ENCODE assay signal across 8 mouse cellular contexts in the genomic region with DNA sequence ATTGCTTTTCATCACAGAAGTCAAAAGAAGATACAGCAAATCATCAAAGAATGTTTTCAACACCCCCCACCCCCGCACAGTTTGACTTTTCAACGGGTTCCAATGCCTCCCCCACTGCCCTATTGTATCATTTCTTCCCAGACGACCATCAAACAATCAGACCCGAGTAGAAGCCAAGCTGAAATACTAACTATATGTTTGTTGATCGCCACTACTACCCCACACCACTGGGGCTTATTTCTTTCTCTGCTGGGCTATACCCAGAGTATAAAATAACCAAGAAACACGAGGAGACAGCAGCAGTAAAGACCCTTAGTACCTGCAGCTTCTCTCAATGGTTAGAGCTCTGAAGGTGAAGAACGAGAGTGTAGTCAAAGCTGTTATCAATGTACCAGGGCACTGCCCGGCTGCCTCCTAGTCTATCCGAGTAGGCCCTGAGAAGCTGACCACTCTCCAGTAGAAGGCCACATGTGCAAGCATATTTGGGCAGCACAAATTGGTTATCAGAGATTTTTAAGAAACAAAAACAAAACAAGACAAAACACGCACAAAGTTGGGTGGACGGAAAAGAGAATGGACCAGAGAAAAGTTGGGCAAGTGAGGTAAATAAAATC.
DNase-seq lines count a peak whose midpoint lies in the region; ATAC-seq lines count a peak whose summit lies in the region.

No protein-coding gene starts in this region.

- no peaks in the 10 kb centered on the region for H3K36me3 ChIP-seq in kidney, embryonic 14.5 days (ENCODE audit: control insufficient read depth, insufficient read depth, low read length)
- H3K36me3 ChIP-seq in forebrain, embryonic 14.5 days (ENCODE audit: control insufficient read depth, insufficient read depth, low read length) = no peaks in the 10 kb centered on the region
- no peaks in the 10 kb centered on the region for H3K36me3 ChIP-seq in limb, embryonic 13.5 days
- H3K36me3 ChIP-seq in neural tube, embryonic 11.5 days (ENCODE audit: control insufficient read depth, insufficient read depth, low read length) = no peaks in the 10 kb centered on the region

- no peak for DNase-seq in kidney, postnatal 25 days
- no peak for DNase-seq in forebrain, embryonic 14.5 days (ENCODE audit: low spot score)
- DNase-seq in neural tube, embryonic 11.5 days (ENCODE audit: low spot score) = no peak
- no peak for DNase-seq in thymus, adult 18-20 months
- no peak for DNase-seq in adrenal gland, postnatal 14 days
- no peak for DNase-seq in adrenal gland, adult 2 months

- no peak overlapping the region for H3K4me3 ChIP-seq in kidney, embryonic 14.5 days (ENCODE audit: low read length)
- no peak overlapping the region for H3K4me3 ChIP-seq in forebrain, embryonic 14.5 days (ENCODE audit: low read depth, low read length)
- H3K4me3 ChIP-seq in limb, embryonic 13.5 days = no peak overlapping the region
- no peak overlapping the region for H3K4me3 ChIP-seq in neural tube, embryonic 11.5 days (ENCODE audit: low read depth, low read length)

- H3K4me1 ChIP-seq in kidney, embryonic 14.5 days (ENCODE audit: control insufficient read depth, insufficient read depth, low read length) = 0 out of 2 replicates have a peak, but pooled peaks cover 6% of the 10 kb centered on the region
- H3K4me1 ChIP-seq in forebrain, embryonic 14.5 days (ENCODE audit: control insufficient read depth, insufficient read depth, low read length) = peaks cover 10% of the 10 kb centered on the region; the same call in 1 of the 2 replicates
- peaks cover 15% of the 10 kb centered on the region; the same call in 1 of the 2 replicates for H3K4me1 ChIP-seq in limb, embryonic 13.5 days
- no peaks in the 10 kb centered on the region; the same call in 1 of the 2 replicates for H3K4me1 ChIP-seq in neural tube, embryonic 11.5 days (ENCODE audit: control insufficient read depth, insufficient read depth, low read length)

- H3K27me3 ChIP-seq in kidney, embryonic 14.5 days (ENCODE audit: control insufficient read depth, insufficient read depth, low read length) = no peaks in the 10 kb centered on the region
- no peaks in the 10 kb centered on the region for H3K27me3 ChIP-seq in forebrain, embryonic 14.5 days (replicated peaks; ENCODE audit: control insufficient read depth, insufficient read depth, low read length)
- H3K27me3 ChIP-seq in limb, embryonic 13.5 days = no peaks in the 10 kb centered on the region
- no peaks in the 10 kb centered on the region for H3K27me3 ChIP-seq in neural tube, embryonic 11.5 days (ENCODE audit: control insufficient read depth, insufficient read depth, low read length)

- 0 out of 2 replicates have a peak overlapping the region, but pooled peaks have one; percentile 1 for H3K4me2 ChIP-seq in kidney, embryonic 14.5 days (replicated peaks; ENCODE audit: low read depth, low read length)
- H3K4me2 ChIP-seq in forebrain, embryonic 14.5 days (ENCODE audit: low read length) = peak overlapping the region; percentile 20; the same call in 1 of the 2 replicates
- H3K4me2 ChIP-seq in limb, embryonic 13.5 days (replicated peaks) = peak overlapping the region; percentile 50
- H3K4me2 ChIP-seq in neural tube, embryonic 11.5 days (ENCODE audit: low read depth) = peak overlapping the region; percentile 25

- no peak overlapping the region for H3K27ac ChIP-seq in kidney, embryonic 14.5 days (ENCODE audit: low read depth, low read length)
- H3K27ac ChIP-seq in forebrain, embryonic 14.5 days (ENCODE audit: low read depth, low read length) = no peak overlapping the region
- H3K27ac ChIP-seq in limb, embryonic 13.5 days = no peak overlapping the region
- H3K27ac ChIP-seq in neural tube, embryonic 11.5 days (ENCODE audit: low read depth, low read length) = no peak overlapping the region

- no peak overlapping the region; the same call in 1 of the 2 replicates for H3K9ac ChIP-seq in kidney, embryonic 14.5 days (ENCODE audit: low read depth, low read length)
- peak overlapping the region; percentile 0; the same call in 1 of the 2 replicates for H3K9ac ChIP-seq in forebrain, embryonic 14.5 days (ENCODE audit: low read length)
- no peak overlapping the region for H3K9ac ChIP-seq in limb, embryonic 13.5 days
- peak overlapping the region; percentile 47 for H3K9ac ChIP-seq in neural tube, embryonic 11.5 days (ENCODE audit: low read length)

- no peaks in the 10 kb centered on the region for H3K9me3 ChIP-seq in kidney, embryonic 14.5 days (ENCODE audit: control insufficient read depth, low read length)
- H3K9me3 ChIP-seq in forebrain, embryonic 14.5 days (replicated peaks; ENCODE audit: control insufficient read depth, low read length) = no peaks in the 10 kb centered on the region
- H3K9me3 ChIP-seq in limb, embryonic 13.5 days = no peaks in the 10 kb centered on the region
- no peaks in the 10 kb centered on the region for H3K9me3 ChIP-seq in neural tube, embryonic 11.5 days (ENCODE audit: control insufficient read depth, low read length)

- ATAC-seq in kidney, embryonic 14.5 days (ENCODE audit: low FRiP score, low TSS enrichment) = no peak
- peak; percentile 74 for ATAC-seq in forebrain, embryonic 14.5 days
- peak; percentile 35; the same call in 1 of the 2 replicates for ATAC-seq in limb, embryonic 13.5 days (ENCODE audit: low FRiP score, low read depth)
- ATAC-seq in neural tube, embryonic 11.5 days (ENCODE audit: insufficient read depth, low FRiP score, low TSS enrichment) = peak; percentile 61

- WGBS in kidney, embryonic 14.5 days = 45% methylated on average over 11 of the region's 11 CpGs
- WGBS in forebrain, embryonic 14.5 days = 45% methylated on average over 11 of the region's 11 CpGs
- WGBS in limb, embryonic 13.5 days = 47% methylated on average over 11 of the region's 11 CpGs
- WGBS in neural tube, embryonic 11.5 days = 47% methylated on average over 11 of the region's 11 CpGs

Comparison
In these comparisons a context has a peak if more than half of its experiments do, and no peak if none do; other contexts are left out.
1. H3K9ac ChIP-seq: peak in forebrain, embryonic 14.5 days (single experiment) and neural tube, embryonic 11.5 days (single experiment); none in kidney, embryonic 14.5 days (single experiment) and limb, embryonic 13.5 days (single experiment).
2. Peak in every context shown above with its lines, with median percentiles within 50 percentile points of each other: H3K4me2 ChIP-seq.